Mouse (Mus musculus) E14TG2a.4 (cell line): ENCODE data around the gene Thumpd3.
A peak's percentile ranks its signal among the peaks of the same experiment; 100 is the strongest.

ENCODE experiments used
- H3K27me3 ChIP-seq: 2 replicates; pipeline ENCODE4 v1.6.1; 2014; ENCODE audit warnings: low read length, control low read depth; ENCODE audit not compliant: insufficient read depth
- H3K36me3 ChIP-seq: 2 replicates; pipeline ENCODE4 v1.6.1; 2014; ENCODE audit warnings: low read length, control low read depth; ENCODE audit not compliant: insufficient read depth
- H3K4me1 ChIP-seq: replicated peaks from 2 replicates; pipeline ENCODE4 v1.6.1; 2014; ENCODE audit warnings: low read depth, low read length, control low read depth
- H3K4me3 ChIP-seq: replicated peaks from 2 replicates; pipeline ENCODE4 v1.5.1; 2014; ENCODE audit warnings: mild to moderate bottlenecking, low read length
- H3K9me3 ChIP-seq: 2 replicates; pipeline ENCODE4 v1.6.1; 2014; ENCODE audit warnings: low read length, control low read depth
- CTCF ChIP-seq: conservative IDR thresholded peaks from 2 replicates; pipeline ENCODE4 v1.5.1; 2014; ENCODE audit warnings: low read length
- NANOG ChIP-seq: IDR thresholded peaks from 2 replicates; pipeline ENCODE4 v1.6.1; 2014; ENCODE audit warnings: borderline replicate concordance, low read length, mixed read lengths
- POU5F1 ChIP-seq: IDR thresholded peaks from 2 replicates; pipeline ENCODE4 v1.6.1; 2014; ENCODE audit warnings: low read length, borderline replicate concordance

The Thumpd3 gene

GRCm38 (mm10) chr6:113041215-113041990 is 4.6 kb upstream of the Thumpd3 start:
- H3K27me3 ChIP-seq = no peaks in the 10 kb centered on the region
- H3K9me3 ChIP-seq = peaks cover 13% of the 10 kb centered on the region; the same call in 1 of the 2 replicates
- TF ChIP-seq NANOG (no peak), POU5F1 (no peak), CTCF (no peak)
- peaks cover 39% of the 10 kb centered on the region for H3K4me1 ChIP-seq
- H3K4me3 ChIP-seq = no peak overlapping the region
- H3K36me3 ChIP-seq = no peaks in the 10 kb centered on the region

DNA sequence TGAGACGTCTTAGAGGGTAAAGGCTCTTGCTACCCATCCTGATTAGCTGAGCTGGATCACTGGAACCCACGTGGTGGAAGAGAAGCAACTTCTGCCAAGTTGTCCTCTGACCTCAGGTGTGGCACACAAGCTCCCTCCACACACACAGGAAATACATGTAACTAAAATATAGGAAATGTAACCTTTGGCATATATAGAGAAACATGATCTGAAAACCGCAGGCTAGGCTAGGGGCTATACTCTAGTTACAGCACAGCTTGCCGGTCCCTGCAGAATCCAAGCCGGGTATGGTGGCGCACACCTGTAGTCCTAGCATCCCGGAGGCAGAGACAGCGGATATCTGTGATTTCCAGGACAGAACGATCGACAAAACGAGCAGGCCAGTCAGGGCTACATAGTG is 450 bp upstream of the Thumpd3 start:
- Histone ChIP-seq H3K27me3 (no peaks in the 10 kb centered on the region), H3K4me1 (peaks cover 30% of the 10 kb centered on the region), H3K36me3 (peaks cover 34% of the 10 kb centered on the region), H3K9me3 (peaks cover 4% of the 10 kb centered on the region; the same call in 1 of the 2 replicates), H3K4me3 (peak overlapping the region; percentile 98)
- TF ChIP-seq POU5F1 (no peak), CTCF (no peak), NANOG (no peak)

DNA sequence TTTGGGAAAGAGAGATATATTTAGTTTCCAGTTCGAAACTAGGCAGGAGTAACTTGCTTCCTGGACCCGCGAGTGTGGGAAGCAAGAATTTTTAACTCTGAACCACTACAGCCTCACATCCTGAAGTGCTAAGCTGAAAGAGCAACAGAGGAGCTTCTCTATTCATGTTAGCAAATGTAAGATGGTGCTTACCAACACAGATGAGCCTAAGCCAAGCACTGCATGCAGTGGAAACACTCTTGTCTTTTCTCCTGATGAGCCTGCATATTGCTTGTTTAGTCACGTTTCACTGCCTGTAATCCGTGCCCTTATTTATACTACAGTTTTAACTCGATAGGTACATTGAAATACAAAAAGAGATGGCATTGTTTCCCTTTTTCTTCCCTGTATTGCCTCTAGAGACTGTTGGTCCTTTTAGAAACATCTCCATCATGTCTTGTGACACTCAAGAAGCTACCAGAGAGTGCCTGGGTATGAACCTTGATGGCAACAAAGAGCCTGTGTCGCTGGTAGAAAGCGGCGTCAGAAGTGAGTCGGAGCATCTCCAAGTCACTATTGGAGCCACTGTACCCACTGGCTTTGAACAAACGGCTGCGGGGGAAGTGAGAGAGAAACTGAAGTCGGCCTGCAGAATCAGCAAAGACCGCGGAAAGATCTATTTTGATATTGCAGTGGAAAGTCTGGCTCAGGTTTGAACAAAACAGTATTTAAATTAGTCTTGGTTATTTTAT is 1.2 kb downstream of the Thumpd3 start:
- Histone ChIP-seq H3K9me3 (no peaks in the 10 kb centered on the region), H3K36me3 (peaks cover 50% of the 10 kb centered on the region), H3K27me3 (no peaks in the 10 kb centered on the region), H3K4me1 (peaks cover 30% of the 10 kb centered on the region), H3K4me3 (peak overlapping the region; percentile 98)
- TF ChIP-seq CTCF (no peak), NANOG (no peak), POU5F1 (no peak)

DNA sequence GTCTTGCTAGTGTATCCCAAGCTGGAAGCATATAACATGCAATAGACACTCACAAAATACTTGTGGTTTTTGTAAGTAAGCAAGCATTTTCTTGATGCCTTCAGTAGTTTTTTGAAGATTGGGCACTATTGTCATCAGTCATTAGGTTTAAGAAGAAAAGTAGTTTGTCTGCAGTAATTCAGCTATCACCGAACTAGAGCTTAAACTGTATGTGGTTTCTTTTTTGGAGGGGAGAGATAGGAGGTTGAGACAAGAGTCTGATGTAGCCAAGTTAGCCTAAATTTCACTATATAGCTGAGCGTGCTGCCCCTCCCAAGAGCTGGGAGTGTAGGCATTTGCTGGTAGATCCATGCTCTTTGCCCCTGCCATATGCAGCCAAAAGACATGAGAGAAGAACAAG is 2.3 kb downstream of the Thumpd3 start:
- TF ChIP-seq NANOG (no peak), CTCF (no peak), POU5F1 (no peak)

DNA sequence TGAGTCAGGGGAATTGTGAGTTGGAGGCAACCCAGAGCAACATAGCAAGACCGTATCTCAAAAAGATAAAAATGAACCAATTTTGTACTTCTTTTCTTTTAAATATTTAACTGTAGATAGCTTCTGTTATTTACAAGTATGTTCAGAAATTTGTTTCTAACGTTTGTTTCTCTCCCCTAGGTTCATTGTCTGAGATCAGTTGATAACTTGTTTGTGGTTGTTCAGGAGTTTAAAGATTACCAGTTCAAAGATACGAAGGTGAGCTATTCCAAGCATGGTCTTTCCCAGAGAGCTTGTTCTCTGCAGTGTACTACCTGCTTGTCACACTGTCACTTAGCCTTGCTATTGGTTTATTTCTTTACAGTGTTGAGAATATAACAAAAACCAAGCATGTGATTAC is 3.1 kb downstream of the Thumpd3 start:
- Histone ChIP-seq H3K36me3 (peaks cover 69% of the 10 kb centered on the region), H3K4me3 (no peak overlapping the region)
- TF ChIP-seq CTCF = no peak
- no peak for TF ChIP-seq POU5F1
- TF ChIP-seq NANOG = no peak

More for the DNA sequence above, 2.3 kb downstream of the Thumpd3 start:
- Histone ChIP-seq H3K27me3 (no peaks in the 10 kb centered on the region), H3K4me3 (no peak overlapping the region), H3K36me3 (peaks cover 61% of the 10 kb centered on the region), H3K9me3 (no peaks in the 10 kb centered on the region), H3K4me1 (peaks cover 30% of the 10 kb centered on the region)

DNA sequence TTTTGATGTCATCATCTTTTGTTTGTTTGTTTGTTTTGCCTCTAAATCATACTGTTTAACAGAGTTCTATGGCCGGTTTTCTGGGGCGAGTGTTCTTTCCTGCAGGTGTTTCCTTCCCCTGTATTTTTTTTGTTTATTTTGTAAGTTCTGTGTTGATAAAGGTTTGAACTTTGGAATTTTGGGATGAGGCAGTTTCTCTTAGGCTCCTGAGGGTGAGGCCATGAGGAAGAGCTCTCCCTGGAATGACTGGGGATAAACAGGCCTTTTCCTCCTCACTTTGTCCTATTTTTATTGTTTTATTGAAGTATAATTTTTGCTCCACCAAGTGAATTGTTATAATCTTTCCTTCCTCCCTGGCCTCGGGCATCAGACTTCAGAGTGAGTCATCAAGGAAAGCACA is 6.9 kb downstream of the Thumpd3 start:
- H3K9me3 ChIP-seq = no peaks in the 10 kb centered on the region
- H3K4me3 ChIP-seq = no peak overlapping the region
- H3K27me3 ChIP-seq = no peaks in the 10 kb centered on the region
- no peak for TF ChIP-seq POU5F1
- TF ChIP-seq NANOG = no peak
- no peak for TF ChIP-seq CTCF
- H3K36me3 ChIP-seq = peaks cover 96% of the 10 kb centered on the region
- H3K4me1 ChIP-seq = peaks cover 7% of the 10 kb centered on the region

More for the DNA sequence above, 3.1 kb downstream of the Thumpd3 start:
- no peaks in the 10 kb centered on the region for H3K27me3 ChIP-seq
- H3K4me1 ChIP-seq = peaks cover 28% of the 10 kb centered on the region
- H3K9me3 ChIP-seq = no peaks in the 10 kb centered on the region

- TF ChIP-seq CTCF (no peak), POU5F1 (no peak), NANOG (no peak)
- no peak overlapping the region for H3K4me3 ChIP-seq
- H3K9me3 ChIP-seq = no peaks in the 10 kb centered on the region
- no peaks in the 10 kb centered on the region for H3K27me3 ChIP-seq
- no peaks in the 10 kb centered on the region for H3K4me1 ChIP-seq
- H3K36me3 ChIP-seq = peaks cover 94% of the 10 kb centered on the region
These were observed 8.6 kb downstream of the Thumpd3 start for GRCm38 (mm10) chr6:113054552-113055107.

DNA sequence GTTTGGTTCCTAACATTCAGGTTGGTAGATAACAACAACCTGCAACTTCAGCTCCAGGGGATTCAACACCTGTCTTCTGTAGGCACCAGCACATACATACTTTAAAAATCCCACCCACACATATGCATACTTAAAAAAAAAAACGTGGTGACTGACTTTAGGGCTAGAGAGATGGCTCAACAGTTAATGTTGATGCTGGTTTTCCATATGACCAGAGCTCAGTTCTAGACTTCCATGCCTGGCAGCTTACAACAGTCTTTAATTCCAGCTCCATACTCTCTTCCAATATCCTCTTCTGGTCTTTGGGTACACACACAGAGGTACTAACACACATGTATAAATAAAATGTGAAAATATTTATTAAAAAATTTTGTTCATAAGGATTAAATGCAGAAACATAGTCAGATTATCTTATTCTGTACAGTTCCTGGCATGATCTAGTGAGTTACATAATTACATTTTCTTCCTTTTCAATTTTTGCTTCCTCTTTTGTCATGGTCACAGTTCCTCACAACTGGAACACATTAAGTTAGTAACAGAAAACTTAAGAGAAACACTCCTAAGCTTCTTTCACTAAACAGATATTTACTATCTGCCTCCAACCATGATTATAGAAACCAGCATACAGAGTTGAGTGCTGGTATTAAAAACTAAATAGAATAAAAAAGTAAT is 15.0 kb downstream of the Thumpd3 start:
- H3K9me3 ChIP-seq = no peaks in the 10 kb centered on the region
- peaks cover 95% of the 10 kb centered on the region for H3K36me3 ChIP-seq
- H3K4me3 ChIP-seq = no peak overlapping the region
- no peak for TF ChIP-seq CTCF
- no peak for TF ChIP-seq POU5F1
- no peak for TF ChIP-seq NANOG
- no peaks in the 10 kb centered on the region for H3K27me3 ChIP-seq
- peaks cover 9% of the 10 kb centered on the region for H3K4me1 ChIP-seq
